Mouse (Mus musculus) hindbrain, embryonic 10.5 days (tissue): ENCODE results near the gene Swsap1. TPM values are rescaled to one million over a fixed set of nuclear protein-coding genes. Genes with fewer than 3 reads are reported as not detected.
A peak's percentile ranks its signal among the peaks of the same experiment; 100 is the strongest.

Source experiments
- DNase-seq: peaks from one replicate; pipeline ENCODE4 v3.0.0-alpha.2; 2017; ENCODE audit warnings: low spot score
- H3K27ac ChIP-seq: fragments of 300-500 bp; sonication (generic); 2 replicates; pipeline ENCODE4 v1.5.1; 2016; ENCODE audit warnings: mild to moderate bottlenecking, moderate library complexity
- H3K27me3 ChIP-seq: fragments of 300-500 bp; sonication (generic); 2 replicates; pipeline ENCODE4 v1.6.1; 2016; ENCODE audit warnings: mild to moderate bottlenecking; ENCODE audit not compliant: poor library complexity, insufficient read depth, severe bottlenecking
- H3K36me3 ChIP-seq: fragments of 300-500 bp; sonication (generic); 2 replicates; pipeline ENCODE4 v1.6.1; 2016; ENCODE audit warnings: mild to moderate bottlenecking, moderate library complexity
- H3K4me1 ChIP-seq: fragments of 300-500 bp; sonication (generic); replicated peaks from 2 replicates; pipeline ENCODE4 v1.6.1; 2016; ENCODE audit warnings: mild to moderate bottlenecking
- H3K4me3 ChIP-seq: fragments of 300-500 bp; sonication (generic); 2 replicates; pipeline ENCODE4 v1.5.1; 2016; ENCODE audit warnings: mild to moderate bottlenecking, moderate library complexity
- H3K9me3 ChIP-seq: fragments of 300-500 bp; sonication (generic); 2 replicates; pipeline ENCODE4 v1.6.1; 2016; ENCODE audit warnings: mild to moderate bottlenecking, moderate library complexity
- WGBS: fragments of 180-500 bp; shearing (Covaris S2); methylation state at CpG from one replicate; pipeline ENCODE4 v1.1.7; 2016; 5-methylcytosine and 5-hydroxymethylcytosine counted together
- polyA plus RNA-seq: library from polyadenylated mRNA; unstranded; fragments of >200 nt; fragmentation: Nextera tagmentation; extraction: Ambion mirVana; gene quantifications from 2 replicates; pipeline ENCODE4 v1.2.1, GENCODE M21; 2016

Swsap1 gene
- polyA plus RNA-seq, 1 experiment from 2014 or later: 9.3 TPM

DNA sequence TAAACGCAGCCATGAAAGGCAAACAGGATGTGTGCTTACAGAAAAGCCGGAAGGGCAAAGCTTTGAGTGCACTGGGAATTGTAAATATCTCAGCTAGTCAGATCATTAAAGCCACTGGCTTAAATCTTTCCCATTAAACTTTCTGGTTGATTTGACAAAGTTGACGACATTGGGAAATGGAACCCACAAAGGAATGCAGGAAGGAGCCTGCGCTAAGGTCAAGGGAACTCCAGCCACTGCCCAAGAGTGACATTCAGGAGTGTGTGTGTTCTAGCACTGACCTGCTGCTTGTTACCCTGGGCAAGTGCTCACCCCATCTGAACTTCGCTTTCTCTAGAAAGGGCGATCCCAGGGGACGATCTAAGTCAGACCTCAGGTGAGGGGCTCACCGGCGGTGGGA lies 4.6 kb downstream of the Swsap1 start:
- DNase-seq: no peak
- 53% methylated on average over 9 of the region's 9 CpGs for WGBS
- Histone ChIP-seq H3K27me3 (peaks cover 59% of the 10 kb centered on the region), H3K4me3 (peak overlapping the region; percentile 53), H3K9me3 (no peaks in the 10 kb centered on the region), H3K27ac (no peak overlapping the region), H3K36me3 (peaks cover 9% of the 10 kb centered on the region; the same call in 1 of the 2 replicates), H3K4me1 (peaks cover 42% of the 10 kb centered on the region)

GRCm38 (mm10) chr9:21960558-21961208 lies 5.1 kb downstream of the Swsap1 start:
- peaks cover 42% of the 10 kb centered on the region for H3K4me1 ChIP-seq
- peak overlapping the region; percentile 53 for H3K4me3 ChIP-seq
- no peak overlapping the region for H3K27ac ChIP-seq
- peaks cover 59% of the 10 kb centered on the region for H3K27me3 ChIP-seq
- DNase-seq: peak; percentile 27
- H3K9me3 ChIP-seq: no peaks in the 10 kb centered on the region
- 10% methylated on average over 26 of the region's 26 CpGs for WGBS
- H3K36me3 ChIP-seq: peaks cover 9% of the 10 kb centered on the region; the same call in 1 of the 2 replicates

DNA sequence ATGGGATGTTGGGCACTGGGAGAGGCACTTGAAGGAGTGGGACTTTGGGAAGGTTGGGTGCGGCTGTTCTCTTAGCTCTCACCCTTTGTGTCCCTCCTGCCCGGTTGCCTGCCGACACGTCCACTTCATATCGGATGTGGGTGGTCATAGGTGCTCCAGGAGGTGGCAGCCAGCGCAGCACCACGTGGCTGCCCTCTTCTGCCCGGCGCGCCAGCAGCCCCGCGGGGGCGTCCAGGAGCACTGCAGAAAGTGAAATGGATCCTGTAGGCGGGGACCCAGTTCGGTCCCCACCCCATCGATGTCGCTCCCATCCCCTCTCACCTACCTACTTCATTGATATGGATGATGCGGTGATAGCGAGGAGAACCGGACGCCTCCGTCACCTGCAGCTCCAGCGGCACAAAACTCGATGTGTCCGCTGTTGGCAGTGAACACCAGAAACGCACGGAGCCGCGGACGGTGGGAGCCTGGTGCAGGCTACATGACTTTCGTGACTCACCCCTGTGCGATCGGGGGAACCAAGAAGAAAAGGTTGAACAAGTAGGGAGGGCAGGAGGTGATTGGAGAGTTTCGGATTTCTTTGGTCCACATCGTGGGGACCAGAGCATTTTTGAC lies 5.9 kb downstream of the Swsap1 start:
- DNase-seq: peak; percentile 17
- Histone ChIP-seq H3K4me1 (peaks cover 38% of the 10 kb centered on the region), H3K9me3 (no peaks in the 10 kb centered on the region), H3K27me3 (peaks cover 59% of the 10 kb centered on the region), H3K27ac (no peak overlapping the region), H3K36me3 (peaks cover 9% of the 10 kb centered on the region; the same call in 1 of the 2 replicates), H3K4me3 (peak overlapping the region; percentile 53)
- 2% methylated on average over 35 of the region's 35 CpGs for WGBS

- Histone ChIP-seq H3K36me3 (peaks cover 9% of the 10 kb centered on the region; the same call in 1 of the 2 replicates), H3K9me3 (no peaks in the 10 kb centered on the region), H3K4me1 (peaks cover 35% of the 10 kb centered on the region), H3K27ac (peak overlapping the region; percentile 53; the same call in 1 of the 2 replicates), H3K4me3 (peak overlapping the region; percentile 53), H3K27me3 (peaks cover 59% of the 10 kb centered on the region)
- no peak for DNase-seq
- under 1% methylated on average over 15 of the region's 15 CpGs for WGBS
These were observed 6.5 kb downstream of the Swsap1 start for GRCm38 (mm10) chr9:21962010-21962409.

GRCm38 (mm10) chr9:21962416-21963059 lies 7.0 kb downstream of the Swsap1 start:
- Histone ChIP-seq H3K27ac (peak overlapping the region; percentile 53), H3K9me3 (no peaks in the 10 kb centered on the region), H3K4me3 (peak overlapping the region; percentile 53), H3K36me3 (peaks cover 6% of the 10 kb centered on the region; the same call in 1 of the 2 replicates), H3K4me1 (peaks cover 35% of the 10 kb centered on the region), H3K27me3 (peaks cover 59% of the 10 kb centered on the region)
- DNase-seq: peak; percentile 74
- 2% methylated on average over 34 of the region's 34 CpGs for WGBS

GRCm38 (mm10) chr9:21963417-21963816 lies 7.9 kb downstream of the Swsap1 start, which contains the start of gene Epor:
Gene Epor, minus strand, starts transcription at chr9:21963506.
- Histone ChIP-seq H3K36me3 (0 out of 2 replicates have a peak, but pooled peaks cover 2% of the 10 kb centered on the region), H3K9me3 (no peaks in the 10 kb centered on the region), H3K4me3 (peak within 1 kb of the TSS; percentile 53), H3K4me1 (peaks cover 35% of the 10 kb centered on the region), H3K27ac (peak within 1 kb of the TSS; percentile 72), H3K27me3 (peaks cover 58% of the 10 kb centered on the region)
- peak; percentile 47 for DNase-seq
- WGBS: 19% methylated on average over 8 of the region's 8 CpGs

- no peaks in the 10 kb centered on the region for H3K9me3 ChIP-seq
- H3K27me3 ChIP-seq: peaks cover 4% of the 10 kb centered on the region
- H3K4me1 ChIP-seq: no peaks in the 10 kb centered on the region
- DNase-seq: no peak
- no peak overlapping the region for H3K4me3 ChIP-seq
- H3K27ac ChIP-seq: no peak overlapping the region
- H3K36me3 ChIP-seq: 0 out of 2 replicates have a peak, but pooled peaks cover 3% of the 10 kb centered on the region
- WGBS: 68% methylated on average over 6 of the region's 6 CpGs
These were observed 13.3 kb downstream of the Swsap1 start for GRCm38 (mm10) chr9:21968883-21969282.

DNA sequence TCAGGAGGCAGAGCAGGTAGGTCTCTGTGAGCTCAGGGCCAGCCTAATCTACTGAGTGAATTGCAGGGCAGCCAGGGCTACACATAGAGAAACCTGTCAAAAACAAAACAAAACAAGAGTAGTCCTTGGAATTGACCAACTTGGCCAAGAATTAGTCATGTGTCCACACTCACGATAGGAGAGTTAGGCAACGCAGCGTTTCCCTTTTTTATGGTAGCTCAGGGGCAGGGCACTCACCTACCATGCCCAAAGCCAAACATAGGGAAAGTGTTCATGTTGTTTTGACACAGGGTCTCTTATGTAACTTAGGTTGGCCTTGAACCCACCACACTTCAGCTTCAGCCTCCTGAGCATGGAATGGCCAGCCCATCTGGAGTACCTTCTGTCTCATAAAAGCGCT lies 13.7 kb downstream of the Swsap1 start:
- 93% methylated on average over 4 of the region's 4 CpGs for WGBS
- H3K4me1 ChIP-seq: no peaks in the 10 kb centered on the region
- no peaks in the 10 kb centered on the region for H3K9me3 ChIP-seq
- no peak overlapping the region for H3K4me3 ChIP-seq
- peaks cover under 1% of the 10 kb centered on the region; the same call in 1 of the 2 replicates for H3K27me3 ChIP-seq
- H3K27ac ChIP-seq: no peak overlapping the region
- DNase-seq: no peak
- 0 out of 2 replicates have a peak, but pooled peaks cover 4% of the 10 kb centered on the region for H3K36me3 ChIP-seq

- DNase-seq: no peak
- H3K27me3 ChIP-seq: peaks cover 6% of the 10 kb centered on the region; the same call in 1 of the 2 replicates
- H3K4me1 ChIP-seq: no peaks in the 10 kb centered on the region
- WGBS: 89% methylated on average over 10 of the region's 10 CpGs
- H3K27ac ChIP-seq: no peak overlapping the region
- no peak overlapping the region for H3K4me3 ChIP-seq
- 0 out of 2 replicates have a peak, but pooled peaks cover 7% of the 10 kb centered on the region for H3K36me3 ChIP-seq
- no peaks in the 10 kb centered on the region for H3K9me3 ChIP-seq
These were observed 21.1 kb downstream of the Swsap1 start for GRCm38 (mm10) chr9:21976626-21977175.

DNA sequence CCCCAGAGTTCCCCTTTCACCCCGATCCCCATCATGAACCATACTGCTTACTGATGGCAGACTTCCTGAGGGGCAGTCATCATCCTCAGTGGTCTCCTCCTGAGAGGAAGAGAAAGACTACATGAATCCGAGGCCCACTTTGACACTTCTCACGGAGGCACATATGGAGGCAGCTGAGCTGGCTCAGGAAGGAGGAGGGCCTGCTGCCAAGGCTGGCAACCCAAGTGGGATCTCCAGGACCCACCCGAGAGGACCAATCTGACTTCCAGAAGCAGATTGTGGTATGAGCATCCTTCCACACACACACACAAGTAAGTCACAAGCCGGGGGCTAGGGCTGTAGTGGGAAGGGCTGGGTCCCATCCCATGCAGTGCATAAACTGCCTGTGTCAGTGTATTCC lies 21.8 kb downstream of the Swsap1 start:
- 83% methylated on average over 5 of the region's 5 CpGs for WGBS
- Histone ChIP-seq H3K27ac (no peak overlapping the region), H3K9me3 (no peaks in the 10 kb centered on the region), H3K4me3 (no peak overlapping the region), H3K36me3 (0 out of 2 replicates have a peak, but pooled peaks cover 7% of the 10 kb centered on the region), H3K27me3 (peaks cover 6% of the 10 kb centered on the region; the same call in 1 of the 2 replicates), H3K4me1 (no peaks in the 10 kb centered on the region)
- DNase-seq: no peak

DNA sequence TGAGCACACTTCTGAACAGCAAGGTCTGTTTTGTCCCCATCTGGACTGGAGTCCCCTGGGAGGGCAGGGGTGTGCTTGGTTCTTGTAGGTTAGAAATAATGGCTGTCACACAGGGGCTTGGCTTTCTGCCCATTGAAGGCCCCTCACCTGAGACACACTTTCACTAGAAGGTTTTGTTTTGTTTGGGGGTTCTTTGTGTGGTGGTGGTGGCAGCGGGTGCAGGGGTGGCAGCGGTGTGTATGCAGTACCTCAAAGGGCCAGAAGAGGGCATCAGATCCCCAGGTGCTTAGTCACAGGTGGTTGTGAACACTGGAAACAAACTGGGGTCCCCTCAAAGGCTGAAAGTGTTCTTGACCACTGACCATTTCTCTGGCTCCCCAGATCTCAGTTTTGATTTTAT lies 22.4 kb downstream of the Swsap1 start:
- Histone ChIP-seq H3K9me3 (no peaks in the 10 kb centered on the region), H3K27me3 (peaks cover 6% of the 10 kb centered on the region; the same call in 1 of the 2 replicates), H3K27ac (no peak overlapping the region), H3K36me3 (0 out of 2 replicates have a peak, but pooled peaks cover 7% of the 10 kb centered on the region), H3K4me1 (no peaks in the 10 kb centered on the region), H3K4me3 (no peak overlapping the region)
- WGBS: 25% methylated on average over 2 of the region's 2 CpGs
- no peak for DNase-seq

- H3K27ac ChIP-seq: no peak overlapping the region
- 93% methylated on average over 4 of the region's 4 CpGs for WGBS
- 0 out of 2 replicates have a peak, but pooled peaks cover 7% of the 10 kb centered on the region for H3K36me3 ChIP-seq
- DNase-seq: no peak
- H3K4me1 ChIP-seq: no peaks in the 10 kb centered on the region
- H3K4me3 ChIP-seq: no peak overlapping the region
- peaks cover 8% of the 10 kb centered on the region for H3K27me3 ChIP-seq
- no peaks in the 10 kb centered on the region for H3K9me3 ChIP-seq
These were observed 23.0 kb downstream of the Swsap1 start for GRCm38 (mm10) chr9:21978398-21979128.
